Mouse (Mus musculus) thymus, postnatal 36 days (tissue): Measurements from ENCODE around the gene Fam92a.
"Not testable (repeated sequence)": the region's sequence is repeated elsewhere in the genome, so short reads cannot be mapped to it uniquely, and the experiment has no call there.

Source experiments
- DNase-seq, 2 experiments: peaks; one replicate each; pipeline ENCODE4 v3.0.0; 2022; ENCODE audit warnings: mixed read lengths in 2 of 2

Fam92a gene

GRCm38 (mm10) chr4:12171318-12172091 is at the start of gene Fam92a:
Gene Fam92a (minus strand): TSS chr4:12172015.
- peak; percentile 58 to 59 for DNase-seq

GRCm38 (mm10) chr4:12178992-12179391 is 7.2 kb upstream of the Fam92a start:
- no peak for DNase-seq

- DNase-seq: no peak
Observed at GRCm38 (mm10) chr4:12170986-12171317, 863 bp downstream of the Fam92a start.

- no peak for DNase-seq
Observed at GRCm38 (mm10) chr4:12147660-12148059, 24.2 kb downstream of the Fam92a start.

GRCm38 (mm10) chr4:12141516-12141915 is 30.3 kb downstream of the Fam92a start:
- not testable (repeated sequence) for DNase-seq

- not testable (repeated sequence) for DNase-seq
Observed at GRCm38 (mm10) chr4:12140592-12141062, 31.2 kb downstream of the Fam92a start.

GRCm38 (mm10) chr4:12140141-12140567 is 31.7 kb downstream of the Fam92a start, which contains the start of gene Rbm12b1:
Gene Rbm12b1 (plus strand): TSS chr4:12140264.
- peak; percentile 74 to 80 for DNase-seq
